Mouse (Mus musculus): ENCODE data around the gene Rbfox3. TPM values are rescaled to one million over a fixed set of nuclear protein-coding genes. Genes with fewer than 3 reads are reported as not detected.
A peak's percentile ranks its signal among the peaks of the same experiment; 100 is the strongest.

Rbfox3 gene
- total and polyA plus RNA-seq, 3 experiments = not detected

GRCm38 (mm10) chr11:118875243-118875897 is 36.0 kb downstream of the Rbfox3 start:
- H3K36me3 ChIP-seq (replicated peaks in 1 of 2; ENCODE audit: control insufficient read depth in 1 of 2, insufficient read depth in 1 of 2, low read length in 1 of 2) = no peaks in the 10 kb centered on the region
- no peak overlapping the region for H3K4me3 ChIP-seq (replicated peaks in 1 of 3; ENCODE audit: low read depth in 2 of 3, low read length in 2 of 3, poor library complexity in 1 of 3)
- no peak overlapping the region for H3K27ac ChIP-seq (ENCODE audit: insufficient read depth, low read depth)
- peaks cover 15% of the 10 kb centered on the region for H3K9me3 ChIP-seq (replicated peaks; ENCODE audit: low read length)
- in situ Hi-C loops (cut with MboI; ENCODE audit: low pct_ligation_motif_present, low pct_unique_long_range_greater_than_20kb, low sequenced_read_pairs) = no loop called here
- no peak for TF ChIP-seq CHD2 (IDR thresholded peaks at IDR 0.05; ENCODE audit: low read length)
- 0 out of 4 replicates have a peak, but pooled peaks of 1 of the 2 experiments have one; percentile 2 for TF ChIP-seq CTCF (conservative IDR thresholded peaks at IDR 0.05 in 1 of 2, IDR thresholded peaks at IDR 0.05 in 1 of 2; ENCODE audit: low read depth in 2 of 2, low read length in 2 of 2)
- no peaks in the 10 kb centered on the region for H3K4me1 ChIP-seq (ENCODE audit: control insufficient read depth in 1 of 2, insufficient read depth in 2 of 2)
- dilution Hi-C loops (cut with MboI; ENCODE audit: extremely low pct_ligation_motif_present, extremely low pct_unique_long_range_greater_than_20kb, low sequenced_read_pairs) = no loop called here
- no peaks in the 10 kb centered on the region for H3K79me2 ChIP-seq (replicated peaks; ENCODE audit: control insufficient read depth, extremely low read depth, insufficient read depth, poor library complexity, severe bottlenecking)
- peaks cover 89% of the 10 kb centered on the region for H3K27me3 ChIP-seq (replicated peaks)
- H3K4me2 ChIP-seq (ENCODE audit: insufficient read depth, low read depth, poor library complexity, severe bottlenecking) = no peak overlapping the region
- no peak overlapping the region for H3K9ac ChIP-seq (ENCODE audit: insufficient read depth, low read depth)
- no peak for DNase-seq (ENCODE audit: extremely low read depth)

DNA sequence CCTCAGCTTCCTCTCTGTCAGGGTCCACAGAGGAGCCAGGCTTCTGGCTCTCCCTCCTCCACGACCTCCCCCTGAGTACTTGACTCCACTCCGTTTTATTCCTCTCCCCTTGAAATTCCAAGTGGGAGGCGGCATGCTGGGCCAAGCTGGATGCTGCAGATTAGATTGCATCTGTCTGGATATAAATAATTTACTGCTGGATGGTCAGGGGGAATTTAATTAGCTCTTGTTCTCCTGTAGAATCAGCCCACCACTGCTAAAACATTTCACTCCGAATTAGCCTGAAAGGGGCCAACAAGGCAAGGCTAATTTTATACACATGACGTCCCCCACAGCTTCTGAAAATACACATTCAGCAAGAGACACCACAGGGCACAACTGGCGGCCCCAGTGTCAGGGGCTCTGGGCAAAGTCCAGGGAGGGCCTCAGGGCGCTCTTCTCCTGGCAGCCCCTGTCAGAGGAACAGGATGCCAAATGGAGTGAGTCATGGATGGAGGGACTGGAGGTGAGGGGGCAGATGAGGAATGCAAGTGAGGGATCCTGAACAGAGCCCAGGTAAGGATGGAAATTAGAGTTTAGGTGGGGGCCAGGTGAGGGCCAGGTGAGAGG is 36.8 kb downstream of the Rbfox3 start:
- peaks cover 13% of the 10 kb centered on the region for H3K9me3 ChIP-seq (replicated peaks; ENCODE audit: low read length)
- TF ChIP-seq ETS1 (conservative IDR thresholded peaks at IDR 0.05; ENCODE audit: low read depth, low read length) (no peak), UBTF (IDR thresholded peaks at IDR 0.05; ENCODE audit: low read depth, low read length) (no peak), ZMIZ1 (IDR thresholded peaks at IDR 0.05; ENCODE audit: low read depth, low read length) (no peak), IRF4 (IDR thresholded peaks at IDR 0.05; ENCODE audit: low read depth, low read length) (no peak), JUN (IDR thresholded peaks at IDR 0.05; ENCODE audit: insufficient read depth, low read depth, low read length) (no peak)
- no peak overlapping the region for H3K4me2 ChIP-seq (ENCODE audit: insufficient read depth, low read depth, poor library complexity, severe bottlenecking)
- no peak for DNase-seq (ENCODE audit: extremely low read depth)
- no peaks in the 10 kb centered on the region for H3K79me2 ChIP-seq (replicated peaks; ENCODE audit: control insufficient read depth, extremely low read depth, insufficient read depth, poor library complexity, severe bottlenecking)
- peaks cover 87% of the 10 kb centered on the region for H3K27me3 ChIP-seq (replicated peaks)
- in situ Hi-C loops (cut with MboI; ENCODE audit: low pct_ligation_motif_present, low pct_unique_long_range_greater_than_20kb, low sequenced_read_pairs) (no loop called here), dilution Hi-C loops (cut with MboI; ENCODE audit: extremely low pct_ligation_motif_present, extremely low pct_unique_long_range_greater_than_20kb, low sequenced_read_pairs) (no loop called here)
- no peak overlapping the region for H3K4me3 ChIP-seq (replicated peaks in 1 of 3; ENCODE audit: low read depth in 2 of 3, low read length in 2 of 3, poor library complexity in 1 of 3)
- no peak overlapping the region for H3K9ac ChIP-seq (ENCODE audit: insufficient read depth, low read depth)
- no peaks in the 10 kb centered on the region for H3K4me1 ChIP-seq (ENCODE audit: control insufficient read depth in 1 of 2, insufficient read depth in 2 of 2)
- H3K36me3 ChIP-seq (replicated peaks in 1 of 2; ENCODE audit: control insufficient read depth in 1 of 2, insufficient read depth in 1 of 2, low read length in 1 of 2) = no peaks in the 10 kb centered on the region
- H3K27ac ChIP-seq (ENCODE audit: insufficient read depth, low read depth) = no peak overlapping the region

GRCm38 (mm10) chr11:118874022-118874421 is 37.4 kb downstream of the Rbfox3 start:
- in situ Hi-C loops (cut with MboI; ENCODE audit: low pct_ligation_motif_present, low pct_unique_long_range_greater_than_20kb, low sequenced_read_pairs) (no loop called here), dilution Hi-C loops (cut with MboI; ENCODE audit: extremely low pct_ligation_motif_present, extremely low pct_unique_long_range_greater_than_20kb, low sequenced_read_pairs) (no loop called here)
- Histone ChIP-seq H3K27ac (ENCODE audit: insufficient read depth, low read depth) (no peak overlapping the region), H3K9ac (ENCODE audit: insufficient read depth, low read depth) (no peak overlapping the region), H3K4me2 (ENCODE audit: insufficient read depth, low read depth, poor library complexity, severe bottlenecking) (no peak overlapping the region), H3K4me3 (replicated peaks in 1 of 3; ENCODE audit: low read depth in 2 of 3, low read length in 2 of 3, poor library complexity in 1 of 3) (no peak overlapping the region), H3K4me1 (ENCODE audit: control insufficient read depth in 1 of 2, insufficient read depth in 2 of 2) (no peaks in the 10 kb centered on the region), H3K36me3 (replicated peaks in 1 of 2; ENCODE audit: control insufficient read depth in 1 of 2, insufficient read depth in 1 of 2, low read length in 1 of 2) (no peaks in the 10 kb centered on the region), H3K9me3 (replicated peaks; ENCODE audit: low read length) (peaks cover 12% of the 10 kb centered on the region), H3K27me3 (replicated peaks) (peaks cover 88% of the 10 kb centered on the region), H3K79me2 (replicated peaks; ENCODE audit: control insufficient read depth, extremely low read depth, insufficient read depth, poor library complexity, severe bottlenecking) (no peaks in the 10 kb centered on the region)
- no peak for TF ChIP-seq MYC (IDR thresholded peaks at IDR 0.05; ENCODE audit: low read depth, low read length)
- no peak for TF ChIP-seq MEF2A (IDR thresholded peaks at IDR 0.05; ENCODE audit: borderline replicate concordance, low read depth, low read length)
- TF ChIP-seq MAZ (IDR thresholded peaks at IDR 0.05; ENCODE audit: low read depth, low read length) = no peak
- TF ChIP-seq E2F4 (IDR thresholded peaks at IDR 0.05; ENCODE audit: insufficient replicate concordance, low read depth, low read length) = no peak
- TF ChIP-seq ZNF384 (IDR thresholded peaks at IDR 0.05; ENCODE audit: low read depth, low read length) = no peak
- TF ChIP-seq ETS1 (conservative IDR thresholded peaks at IDR 0.05; ENCODE audit: low read depth, low read length) = no peak
- no peak for TF ChIP-seq EP300 (IDR thresholded peaks at IDR 0.05; ENCODE audit: low read length)
- TF ChIP-seq IRF4 (IDR thresholded peaks at IDR 0.05; ENCODE audit: low read depth, low read length) = no peak
- no peak for TF ChIP-seq GABPA (IDR thresholded peaks at IDR 0.05; ENCODE audit: insufficient replicate concordance, low read depth, low read length)
- no peak for TF ChIP-seq TBP (conservative IDR thresholded peaks at IDR 0.05; ENCODE audit: low read depth, low read length)
- no peak for TF ChIP-seq NELFE (IDR thresholded peaks at IDR 0.05; ENCODE audit: low read depth, low read length)
- no peak for TF ChIP-seq SMC3 (IDR thresholded peaks at IDR 0.05; ENCODE audit: low read depth, low read length)
- no peak for TF ChIP-seq POLR2A (IDR thresholded peaks at IDR 0.05; ENCODE audit: low read depth, low read length)
- no peak for TF ChIP-seq ZKSCAN1 (IDR thresholded peaks at IDR 0.05; ENCODE audit: borderline replicate concordance, low read depth, low read length)
- no peak for TF ChIP-seq ZC3H11A (IDR thresholded peaks at IDR 0.05; ENCODE audit: low read depth, low read length)
- TF ChIP-seq MAFK (IDR thresholded peaks at IDR 0.05; ENCODE audit: insufficient replicate concordance, low read length) = no peak
- no peak for TF ChIP-seq ZMIZ1 (IDR thresholded peaks at IDR 0.05; ENCODE audit: low read depth, low read length)
- DNase-seq (ENCODE audit: extremely low read depth) = no peak

All from CH12.LX (cell line).